Mouse (Mus musculus): ENCODE results near the gene Pecam1.

DNA sequence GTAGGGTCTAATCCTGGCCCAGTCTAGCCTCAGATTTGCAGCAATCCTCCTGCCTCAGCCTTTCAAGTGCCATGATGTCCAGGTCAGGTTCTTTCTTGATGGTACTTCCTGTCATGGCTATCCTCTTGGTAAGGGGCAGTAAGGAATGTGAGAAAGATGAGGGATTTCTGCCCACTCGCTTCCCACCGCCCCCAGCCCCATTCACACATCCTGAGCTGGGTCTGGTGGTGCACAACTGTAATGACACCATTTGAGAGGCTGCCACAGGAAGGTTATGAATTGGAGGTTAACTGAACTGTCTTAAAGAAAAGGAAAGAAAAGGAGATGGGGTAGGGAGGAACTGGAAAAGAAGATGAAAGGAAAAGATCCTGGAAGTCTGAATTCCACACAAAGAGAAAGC is 84.6 kb downstream of the Pecam1 start:
- no peak for TF ChIP-seq CHD2 (IDR thresholded peaks at IDR 0.05; ENCODE audit: low read depth, low read length)
- TF ChIP-seq ZC3H11A (IDR thresholded peaks at IDR 0.05; ENCODE audit: borderline replicate concordance, low read depth, low read length): no peak
- TF ChIP-seq ZNF384 (IDR thresholded peaks at IDR 0.05; ENCODE audit: low read depth, low read length): no peak
- no peak for TF ChIP-seq MAFK (IDR thresholded peaks at IDR 0.05; ENCODE audit: insufficient read depth, low read depth, low read length)
- TF ChIP-seq HCFC1 (IDR thresholded peaks at IDR 0.05; ENCODE audit: borderline replicate concordance, insufficient read depth, low read length): no peak
